Mouse (Mus musculus): Measurements from ENCODE around the gene Nfyc.

DNA sequence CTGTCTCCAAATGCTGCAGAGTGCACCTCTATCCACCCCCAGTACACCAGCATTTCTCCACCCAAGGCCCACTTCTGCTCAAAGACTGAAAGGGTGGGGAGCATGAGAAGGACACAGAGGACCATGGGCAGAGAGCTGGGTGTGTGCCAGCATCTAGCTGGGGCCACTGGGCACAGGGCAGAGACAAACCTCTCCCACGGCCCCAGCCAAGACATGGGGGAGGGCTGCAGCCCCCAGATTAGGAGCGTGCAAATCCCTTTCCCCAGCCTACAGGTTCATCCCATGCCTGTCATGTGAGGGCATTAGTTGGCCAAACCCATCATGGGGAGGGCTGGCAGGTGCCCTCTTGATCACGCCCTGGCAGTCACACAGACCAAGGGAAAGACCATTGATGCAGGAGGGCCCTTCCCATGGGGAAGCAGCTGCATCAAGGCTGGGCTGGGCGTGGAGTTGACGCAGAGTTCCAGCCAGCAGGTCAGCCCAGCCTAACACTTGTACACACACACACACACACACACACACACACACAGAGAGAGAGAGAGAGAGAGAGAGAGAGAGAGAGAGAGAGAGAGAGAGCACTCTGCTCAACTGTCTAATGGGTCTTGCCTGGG lies 97.3 kb downstream of the Nfyc start:
- TF ChIP-seq CTCF (IDR thresholded peaks at IDR 0.05) (no peak), POLR2A (IDR thresholded peaks at IDR 0.05; ENCODE audit: insufficient read depth, low read depth, low read length) (no peak), EP300 (IDR thresholded peaks at IDR 0.05; ENCODE audit: insufficient read depth, low read depth, low read length) (no peak)

Measured in heart, adult 2 months (tissue).